Mouse (Mus musculus): ENCODE data around the gene Spata13.

Gene Spata13

GRCm38 (mm10) chr14:60633961-60634864, at the start of gene Spata13:
Gene Spata13, plus strand, starts transcription at chr14:60634001.
- DNase-seq (ENCODE audit: low spot score) = peak; percentile 72

- DNase-seq (ENCODE audit: low spot score) = no peak
Measured at GRCm38 (mm10) chr14:60586687-60587453, 46.9 kb upstream of the Spata13 start.

GRCm38 (mm10) chr14:60589001-60589400, 44.8 kb upstream of the Spata13 start:
- DNase-seq (ENCODE audit: low spot score) = no peak

- no peak for DNase-seq (ENCODE audit: low spot score)
Measured at GRCm38 (mm10) chr14:60592339-60592738, 41.5 kb upstream of the Spata13 start.

GRCm38 (mm10) chr14:60592822-60593221, 41.0 kb upstream of the Spata13 start:
- DNase-seq (ENCODE audit: low spot score) = peak; percentile 22

- no peak for DNase-seq (ENCODE audit: low spot score)
Measured at GRCm38 (mm10) chr14:60597571-60597970, 36.2 kb upstream of the Spata13 start.

- no peak for DNase-seq (ENCODE audit: low spot score)
Measured at GRCm38 (mm10) chr14:60599044-60599443, 34.8 kb upstream of the Spata13 start.

- DNase-seq (ENCODE audit: low spot score) = no peak
Measured at GRCm38 (mm10) chr14:60605564-60605963, 28.2 kb upstream of the Spata13 start.

GRCm38 (mm10) chr14:60606194-60606593, 27.6 kb upstream of the Spata13 start:
- DNase-seq (ENCODE audit: low spot score) = no peak

GRCm38 (mm10) chr14:60607743-60608142, 26.1 kb upstream of the Spata13 start:
- no peak for DNase-seq (ENCODE audit: low spot score)

GRCm38 (mm10) chr14:60609160-60609559, 24.6 kb upstream of the Spata13 start:
- DNase-seq (ENCODE audit: low spot score) = no peak

GRCm38 (mm10) chr14:60612671-60613070, 21.1 kb upstream of the Spata13 start:
- no peak for DNase-seq (ENCODE audit: low spot score)

- DNase-seq (ENCODE audit: low spot score) = no peak
Measured at GRCm38 (mm10) chr14:60621076-60621475, 12.7 kb upstream of the Spata13 start.

GRCm38 (mm10) chr14:60625486-60625885, 8.3 kb upstream of the Spata13 start:
- no peak for DNase-seq (ENCODE audit: low spot score)

GRCm38 (mm10) chr14:60629887-60630460, 3.8 kb upstream of the Spata13 start:
- no peak for DNase-seq (ENCODE audit: low spot score)

GRCm38 (mm10) chr14:60630981-60631380, 2.8 kb upstream of the Spata13 start:
- DNase-seq (ENCODE audit: low spot score) = no peak

GRCm38 (mm10) chr14:60634877-60635771, 1.3 kb downstream of the Spata13 start:
- DNase-seq (ENCODE audit: low spot score) = peak; percentile 34

GRCm38 (mm10) chr14:60635911-60636607, 2.3 kb downstream of the Spata13 start:
- no peak for DNase-seq (ENCODE audit: low spot score)

- no peak for DNase-seq (ENCODE audit: low spot score)
Measured at GRCm38 (mm10) chr14:60636608-60636980, 2.8 kb downstream of the Spata13 start.

- DNase-seq (ENCODE audit: low spot score) = no peak
Measured at GRCm38 (mm10) chr14:60636996-60637395, 3.2 kb downstream of the Spata13 start.

- DNase-seq (ENCODE audit: low spot score) = no peak
Measured at GRCm38 (mm10) chr14:60638159-60638558, 4.4 kb downstream of the Spata13 start.
